29 mouse cellular contexts compared by ENCODE assay signal in the genomic region with DNA sequence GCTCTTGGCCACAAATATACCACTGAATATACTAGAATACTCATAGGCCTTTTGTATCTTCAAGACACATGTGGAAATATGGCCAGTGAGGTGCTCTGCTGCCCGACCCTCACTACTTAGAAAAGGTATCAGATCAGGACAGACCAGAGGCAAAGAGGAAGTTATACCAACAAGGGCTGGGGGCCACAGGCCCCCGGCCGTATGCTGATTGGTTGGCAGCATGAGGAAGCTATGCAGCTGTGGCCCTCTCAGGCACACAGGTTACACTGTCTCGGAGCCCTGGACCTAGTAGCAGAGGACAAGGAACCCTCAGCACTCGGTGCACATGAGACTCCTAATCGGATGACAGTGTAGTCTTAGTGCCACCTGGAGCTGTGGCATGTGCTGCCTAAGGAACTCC. TPM values are rescaled to one million over a fixed set of nuclear protein-coding genes. Genes with fewer than 3 reads are reported as not detected.
A peak's percentile ranks its signal among the peaks of the same experiment; 100 is the strongest.
DNase-seq lines count a peak whose midpoint lies in the region; ATAC-seq lines count a peak whose summit lies in the region.
"Had no signal": no experiment of that assay in that cellular context is flagged by ENCODE, and none has a peak within 500 bp of the region (broad histone marks: within the 10 kb centered on the region; RNA-seq: fewer than 3 reads in every experiment).

No protein-coding gene starts in this region.

- peaks cover under 1% of the 10 kb centered on the region for H3K4me1 ChIP-seq in hindbrain, embryonic 16.5 days (ENCODE audit: control insufficient read depth, insufficient read depth, low read depth, low read length)

- no peak overlapping the region for H3K9ac ChIP-seq in hindbrain, embryonic 16.5 days (ENCODE audit: low read depth, low read length)
- H3K9ac ChIP-seq: embryonic facial prominence, embryonic 15.5 days; forebrain, embryonic 12.5 days; forebrain, postnatal 0 days; heart, embryonic 15.5 days; hindbrain, embryonic 13.5 days; limb, embryonic 13.5 days; liver, embryonic 14.5 days; lung, embryonic 15.5 days; midbrain, embryonic 13.5 days; neural tube, embryonic 13.5 days had no signal

- H3K27ac ChIP-seq in hindbrain, embryonic 16.5 days (ENCODE audit: low read depth, low read length) = no peak overlapping the region
- H3K27ac ChIP-seq: embryonic facial prominence, embryonic 15.5 days; forebrain, embryonic 12.5 days; heart, embryonic 10.5 days; heart, embryonic 15.5 days; hindbrain, embryonic 13.5 days; layer of hippocampus, adult 2 months; limb, embryonic 13.5 days; liver, embryonic 14.5 days; lung, embryonic 15.5 days; midbrain, embryonic 13.5 days; neural tube, embryonic 13.5 days; stomach, postnatal 0 days had no signal

- no peaks in the 10 kb centered on the region for H3K9me3 ChIP-seq in hindbrain, embryonic 16.5 days (ENCODE audit: control insufficient read depth, low read length)
- H3K9me3 ChIP-seq: embryonic facial prominence, embryonic 15.5 days; forebrain, embryonic 12.5 days; heart, embryonic 10.5 days; heart, embryonic 15.5 days; hindbrain, embryonic 13.5 days; limb, embryonic 13.5 days; lung, embryonic 15.5 days; megakaryocyte, embryonic 14.5 days; midbrain, embryonic 13.5 days; neural tube, embryonic 13.5 days had no signal

- no peak overlapping the region for H3K4me2 ChIP-seq in hindbrain, embryonic 16.5 days (ENCODE audit: low read length)
- H3K4me2 ChIP-seq: embryonic facial prominence, embryonic 15.5 days; forebrain, embryonic 12.5 days; heart, embryonic 15.5 days; hindbrain, embryonic 13.5 days; limb, embryonic 13.5 days; lung, embryonic 15.5 days; midbrain, embryonic 13.5 days; neural tube, embryonic 13.5 days had no signal

- peak; percentile 84 for ATAC-seq in granulocyte monocyte progenitor cell, adult 5-6 weeks (replicated peaks; ENCODE audit: poor library complexity, severe bottlenecking)
- peak; percentile 49 for ATAC-seq in megakaryocyte, adult 5-6 weeks (ENCODE audit: poor library complexity, severe bottlenecking)
- no peak for ATAC-seq in hindbrain, embryonic 16.5 days
- ATAC-seq: forebrain, postnatal 0 days; inflammation-experienced regulatory T-cells, adult 6 months; midbrain, embryonic 13.5 days had no signal

- peak; percentile 80 for DNase-seq in heart, adult 11 months
- no peak for DNase-seq in heart, adult 18-20 months
- DNase-seq in A20 (ENCODE audit: low read depth, low spot score) = peak; percentile 7
- no peak for DNase-seq in cerebellum, adult 18-20 months
- DNase-seq in c-Kit-positive CD71-positive TER-119-positive erythroid progenitor cells, embryonic 14.5 days (ENCODE audit: low spot score) = no peak
- DNase-seq: adrenal gland, postnatal 36 days; cerebellum, adult 9-11 months; forebrain, postnatal 0 days; kidney, adult 18-20 months; kidney, postnatal 36 days; right cerebral cortex, postnatal 4 days; thymus, adult 18-20 months had no signal

- no peak overlapping the region for H3K4me3 ChIP-seq in hindbrain, embryonic 16.5 days (ENCODE audit: low read length)
- H3K4me3 ChIP-seq: embryonic facial prominence, embryonic 15.5 days; forebrain, embryonic 12.5 days; heart, embryonic 10.5 days; heart, embryonic 15.5 days; hindbrain, embryonic 13.5 days; layer of hippocampus, adult 2 months; limb, embryonic 13.5 days; lung, embryonic 15.5 days; megakaryocyte, embryonic 14.5 days; midbrain, embryonic 13.5 days; neural tube, embryonic 13.5 days had no signal

- WGBS in hindbrain, embryonic 16.5 days = 97% methylated on average over 6 of the region's 6 CpGs

- peaks cover 79% of the 10 kb centered on the region for H3K36me3 ChIP-seq in hindbrain, embryonic 16.5 days (ENCODE audit: control insufficient read depth, insufficient read depth, low read length)

- H3K27me3 ChIP-seq in hindbrain, embryonic 16.5 days (replicated peaks; ENCODE audit: control insufficient read depth, insufficient read depth, low read length) = no peaks in the 10 kb centered on the region
- H3K27me3 ChIP-seq: embryonic facial prominence, embryonic 15.5 days; forebrain, embryonic 12.5 days; heart, embryonic 15.5 days; hindbrain, embryonic 13.5 days; limb, embryonic 13.5 days; lung, embryonic 15.5 days; megakaryocyte, embryonic 14.5 days; midbrain, embryonic 13.5 days; neural tube, embryonic 13.5 days had no signal

RNA-seq across cellular contexts. Expression of gene Rrp1, which starts 6.7 kb away (rescaled TPM):
- 10 to 100 TPM; 90.5 to 94.6 TPM for total RNA-seq in heart, adult 18-20 months (2021)
- total RNA-seq in granulocyte monocyte progenitor cell, adult 5-6 weeks (2014; fragmentation: Nextera tagmentation) = 130 and 159 TPM in 2 replicates
- total RNA-seq in granulocyte monocyte progenitor cell, adult 5-6 weeks (2017) = 404 and 430 TPM in 2 replicates
- total RNA-seq in megakaryocyte, adult 5-6 weeks (2015) = 32.9 and 38.3 TPM in 2 replicates
- 173 and 213 TPM in 2 replicates for total RNA-seq in megakaryocyte, adult 5-6 weeks (2017)
- 422 and 440 TPM in 2 replicates for polyA plus RNA-seq in hindbrain, embryonic 16.5 days (2015; fragmentation: Nextera tagmentation; extraction: Ambion mirVana)

RNA-seq across cellular contexts. Expression of gene Cstb, which starts 19.3 kb away (rescaled TPM):
- total RNA-seq in heart, adult 18-20 months (2021) = 10 to 100 TPM; 25.5 to 33.5 TPM
- total RNA-seq in granulocyte monocyte progenitor cell, adult 5-6 weeks (2014; fragmentation: Nextera tagmentation) = 72.8 and 118 TPM in 2 replicates
- 37.3 and 43.4 TPM in 2 replicates for total RNA-seq in granulocyte monocyte progenitor cell, adult 5-6 weeks (2017)
- 122 and 148 TPM in 2 replicates for total RNA-seq in megakaryocyte, adult 5-6 weeks (2015)
- total RNA-seq in megakaryocyte, adult 5-6 weeks (2017) = 119 and 125 TPM in 2 replicates
- polyA plus RNA-seq in hindbrain, embryonic 16.5 days (2015; fragmentation: Nextera tagmentation; extraction: Ambion mirVana) = 86.1 and 102 TPM in 2 replicates

RNA-seq across cellular contexts. Expression of gene Agpat3, which starts 53.9 kb away (rescaled TPM):
- total RNA-seq in heart, adult 18-20 months (2021) = 100 to 1,000 TPM; 214 to 237 TPM
- total RNA-seq in granulocyte monocyte progenitor cell, adult 5-6 weeks (2014; fragmentation: Nextera tagmentation) = 0.19 and 0.39 TPM in 2 replicates
- total RNA-seq in granulocyte monocyte progenitor cell, adult 5-6 weeks (2017) = 0.52 and 0.88 TPM in 2 replicates
- 1.8 and 2.4 TPM in 2 replicates for total RNA-seq in megakaryocyte, adult 5-6 weeks (2015)
- total RNA-seq in megakaryocyte, adult 5-6 weeks (2017) = 2.8 and 5.2 TPM in 2 replicates
- polyA plus RNA-seq in hindbrain, embryonic 16.5 days (2015; fragmentation: Nextera tagmentation; extraction: Ambion mirVana) = 44.0 and 70.1 TPM in 2 replicates

RNA-seq across cellular contexts. Expression of gene Pdxk, which starts 58.6 kb away (rescaled TPM):
- 10 to 100 TPM; 11.5 to 12.0 TPM for total RNA-seq in heart, adult 18-20 months (2021)
- 37.2 and 42.3 TPM in 2 replicates for total RNA-seq in granulocyte monocyte progenitor cell, adult 5-6 weeks (2014; fragmentation: Nextera tagmentation)
- 15.2 and 23.4 TPM in 2 replicates for total RNA-seq in granulocyte monocyte progenitor cell, adult 5-6 weeks (2017)
- 21.7 and 23.0 TPM in 2 replicates for total RNA-seq in megakaryocyte, adult 5-6 weeks (2015)
- 16.5 and 19.6 TPM in 2 replicates for total RNA-seq in megakaryocyte, adult 5-6 weeks (2017)
- 52.5 and 59.5 TPM in 2 replicates for polyA plus RNA-seq in hindbrain, embryonic 16.5 days (2015; fragmentation: Nextera tagmentation; extraction: Ambion mirVana)

Comparison
In these comparisons a context has a peak if more than half of its experiments do, and no peak if none do; other contexts are left out.
1. DNase-seq: peak in heart, adult 11 months (single experiment) and A20 (single experiment); none in heart, adult 18-20 months (0 of 2), cerebellum, adult 18-20 months (0 of 2) and c-Kit-positive CD71-positive TER-119-positive erythroid progenitor cells, embryonic 14.5 days (single experiment).
2. RNA of gene Agpat3, which starts 53.9 kb away (total RNA-seq): 214 to 237 TPM in heart, adult 18-20 months; 1.8 to 5.2 TPM in megakaryocyte, adult 5-6 weeks and 0.19 to 0.88 TPM in granulocyte monocyte progenitor cell, adult 5-6 weeks; every median in the first group is over 10 times any median in the second.